Mouse (Mus musculus): ENCODE measurements around the gene Fam47e. TPM values are rescaled to one million over a fixed set of nuclear protein-coding genes. Genes with fewer than 3 reads are reported as not detected.
A peak's percentile ranks its signal among the peaks of the same experiment; 100 is the strongest.

Gene Fam47e
- polyA plus RNA-seq, 1 experiment from 2014 or later = not detected

GRCm38 (mm10) chr5:92571232-92571631 is 16.4 kb downstream of the Fam47e start:
- no peak for ATAC-seq (ENCODE audit: insufficient number of reproducible peaks, low FRiP score, low TSS enrichment, low read depth)
- Histone ChIP-seq H3K9ac (ENCODE audit: low read length) (no peak overlapping the region), H3K4me3 (ENCODE audit: low read depth, low read length) (no peak overlapping the region), H3K27me3 (ENCODE audit: control insufficient read depth, insufficient read depth, low read length) (no peaks in the 10 kb centered on the region), H3K36me3 (ENCODE audit: control insufficient read depth, insufficient read depth, low read length) (no peaks in the 10 kb centered on the region), H3K4me2 (ENCODE audit: low read depth, severe bottlenecking) (no peak overlapping the region), H3K27ac (replicated peaks; ENCODE audit: low read depth, low read length) (no peak overlapping the region), H3K9me3 (ENCODE audit: control insufficient read depth, low read length) (no peaks in the 10 kb centered on the region), H3K4me1 (ENCODE audit: control insufficient read depth, insufficient read depth, low read length) (no peaks in the 10 kb centered on the region)
- 92% methylated on average over 4 of the region's 4 CpGs for WGBS
- no peak for DNase-seq (ENCODE audit: low spot score)

- Histone ChIP-seq H3K4me3 (ENCODE audit: low read depth, low read length) (no peak overlapping the region), H3K36me3 (ENCODE audit: control insufficient read depth, insufficient read depth, low read length) (no peaks in the 10 kb centered on the region), H3K27me3 (ENCODE audit: control insufficient read depth, insufficient read depth, low read length) (no peaks in the 10 kb centered on the region), H3K4me1 (ENCODE audit: control insufficient read depth, insufficient read depth, low read length) (no peaks in the 10 kb centered on the region), H3K9ac (ENCODE audit: low read length) (no peak overlapping the region), H3K27ac (replicated peaks; ENCODE audit: low read depth, low read length) (no peak overlapping the region), H3K9me3 (ENCODE audit: control insufficient read depth, low read length) (no peaks in the 10 kb centered on the region), H3K4me2 (ENCODE audit: low read depth, severe bottlenecking) (no peak overlapping the region)
- WGBS = 89% methylated on average over 14 of the region's 14 CpGs
- DNase-seq (ENCODE audit: low spot score) (no peak), ATAC-seq (ENCODE audit: insufficient number of reproducible peaks, low FRiP score, low TSS enrichment, low read depth) (no peak)
These were observed 24.7 kb downstream of the Fam47e start for GRCm38 (mm10) chr5:92579559-92579958.

- Histone ChIP-seq H3K4me3 (ENCODE audit: low read depth, low read length) (no peak overlapping the region), H3K4me1 (ENCODE audit: control insufficient read depth, insufficient read depth, low read length) (no peaks in the 10 kb centered on the region), H3K36me3 (ENCODE audit: control insufficient read depth, insufficient read depth, low read length) (no peaks in the 10 kb centered on the region), H3K4me2 (ENCODE audit: low read depth, severe bottlenecking) (no peak overlapping the region), H3K27ac (replicated peaks; ENCODE audit: low read depth, low read length) (no peak overlapping the region), H3K9ac (ENCODE audit: low read length) (no peak overlapping the region), H3K27me3 (ENCODE audit: control insufficient read depth, insufficient read depth, low read length) (no peaks in the 10 kb centered on the region), H3K9me3 (ENCODE audit: control insufficient read depth, low read length) (no peaks in the 10 kb centered on the region)
- DNase-seq (ENCODE audit: low spot score) = no peak
- 54% methylated on average over 10 of the region's 10 CpGs for WGBS
- ATAC-seq (ENCODE audit: insufficient number of reproducible peaks, low FRiP score, low TSS enrichment, low read depth) = no peak
These were observed 31.1 kb downstream of the Fam47e start for GRCm38 (mm10) chr5:92585932-92586331.

DNA sequence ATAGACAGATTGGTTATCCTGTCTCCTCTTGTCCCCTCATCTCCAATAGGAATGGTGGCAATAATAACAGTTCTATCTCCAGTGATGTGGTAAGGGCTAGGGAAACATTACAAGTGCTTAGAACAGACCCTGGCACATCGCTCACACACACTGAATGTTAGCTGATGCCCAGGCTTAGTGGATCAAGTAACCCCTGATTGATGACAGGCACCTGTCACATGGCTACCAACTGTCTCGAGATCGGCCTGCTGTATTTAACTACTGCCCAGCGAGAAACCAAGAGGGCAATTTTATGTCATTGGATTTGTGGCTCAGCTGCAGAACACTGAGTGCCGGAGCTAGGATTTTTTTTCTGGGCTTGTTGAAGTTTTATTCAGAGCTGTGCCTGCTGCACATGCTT is 40.2 kb downstream of the Fam47e start:
- WGBS = 75% methylated on average over 5 of the region's 5 CpGs
- H3K9me3 ChIP-seq (ENCODE audit: control insufficient read depth, low read length) = no peaks in the 10 kb centered on the region
- no peak overlapping the region for H3K9ac ChIP-seq (ENCODE audit: low read length)
- H3K27ac ChIP-seq (replicated peaks; ENCODE audit: low read depth, low read length) = no peak overlapping the region
- H3K4me1 ChIP-seq (ENCODE audit: control insufficient read depth, insufficient read depth, low read length) = no peaks in the 10 kb centered on the region
- no peak overlapping the region for H3K4me3 ChIP-seq (ENCODE audit: low read depth, low read length)
- DNase-seq (ENCODE audit: low spot score) = no peak
- H3K27me3 ChIP-seq (ENCODE audit: control insufficient read depth, insufficient read depth, low read length) = no peaks in the 10 kb centered on the region
- no peak for ATAC-seq (ENCODE audit: insufficient number of reproducible peaks, low FRiP score, low TSS enrichment, low read depth)
- no peaks in the 10 kb centered on the region for H3K36me3 ChIP-seq (ENCODE audit: control insufficient read depth, insufficient read depth, low read length)
- H3K4me2 ChIP-seq (ENCODE audit: low read depth, severe bottlenecking) = no peak overlapping the region

DNA sequence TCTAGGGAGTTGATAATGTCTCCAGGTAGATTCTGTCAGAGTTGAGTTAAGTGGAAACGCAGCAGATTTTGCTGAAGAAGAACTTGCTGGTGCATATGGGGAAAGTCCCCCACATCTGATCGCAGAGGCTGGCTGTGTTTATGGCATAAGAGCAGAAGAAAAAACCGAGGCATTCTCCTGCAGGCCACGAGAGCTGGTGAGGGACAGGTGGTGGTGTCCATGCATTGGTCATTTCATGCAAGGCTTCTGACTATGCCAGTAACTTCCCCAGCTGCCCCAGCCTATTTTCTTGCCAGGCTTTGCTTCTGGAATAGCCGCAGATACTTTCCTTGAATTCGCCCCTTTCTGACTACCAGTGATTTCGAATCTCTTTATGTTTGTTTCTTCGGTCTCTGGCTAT is 42.0 kb downstream of the Fam47e start:
- Histone ChIP-seq H3K4me2 (ENCODE audit: low read depth, severe bottlenecking) (no peak overlapping the region), H3K4me3 (ENCODE audit: low read depth, low read length) (no peak overlapping the region), H3K27ac (replicated peaks; ENCODE audit: low read depth, low read length) (no peak overlapping the region), H3K9me3 (ENCODE audit: control insufficient read depth, low read length) (no peaks in the 10 kb centered on the region), H3K27me3 (ENCODE audit: control insufficient read depth, insufficient read depth, low read length) (no peaks in the 10 kb centered on the region), H3K36me3 (ENCODE audit: control insufficient read depth, insufficient read depth, low read length) (no peaks in the 10 kb centered on the region), H3K4me1 (ENCODE audit: control insufficient read depth, insufficient read depth, low read length) (no peaks in the 10 kb centered on the region), H3K9ac (ENCODE audit: low read length) (no peak overlapping the region)
- ATAC-seq (ENCODE audit: insufficient number of reproducible peaks, low FRiP score, low TSS enrichment, low read depth) (no peak), DNase-seq (ENCODE audit: low spot score) (no peak)
- 89% methylated on average over 8 of the region's 8 CpGs for WGBS

GRCm38 (mm10) chr5:92599030-92599429 is 44.2 kb downstream of the Fam47e start:
- Histone ChIP-seq H3K9ac (ENCODE audit: low read length) (no peak overlapping the region), H3K9me3 (ENCODE audit: control insufficient read depth, low read length) (no peaks in the 10 kb centered on the region), H3K36me3 (ENCODE audit: control insufficient read depth, insufficient read depth, low read length) (no peaks in the 10 kb centered on the region), H3K4me3 (ENCODE audit: low read depth, low read length) (no peak overlapping the region), H3K27ac (replicated peaks; ENCODE audit: low read depth, low read length) (no peak overlapping the region), H3K4me2 (ENCODE audit: low read depth, severe bottlenecking) (no peak overlapping the region), H3K4me1 (ENCODE audit: control insufficient read depth, insufficient read depth, low read length) (no peaks in the 10 kb centered on the region), H3K27me3 (ENCODE audit: control insufficient read depth, insufficient read depth, low read length) (no peaks in the 10 kb centered on the region)
- no peak for ATAC-seq (ENCODE audit: insufficient number of reproducible peaks, low FRiP score, low TSS enrichment, low read depth)
- 80% methylated on average over 10 of the region's 10 CpGs for WGBS
- no peak for DNase-seq (ENCODE audit: low spot score)

DNA sequence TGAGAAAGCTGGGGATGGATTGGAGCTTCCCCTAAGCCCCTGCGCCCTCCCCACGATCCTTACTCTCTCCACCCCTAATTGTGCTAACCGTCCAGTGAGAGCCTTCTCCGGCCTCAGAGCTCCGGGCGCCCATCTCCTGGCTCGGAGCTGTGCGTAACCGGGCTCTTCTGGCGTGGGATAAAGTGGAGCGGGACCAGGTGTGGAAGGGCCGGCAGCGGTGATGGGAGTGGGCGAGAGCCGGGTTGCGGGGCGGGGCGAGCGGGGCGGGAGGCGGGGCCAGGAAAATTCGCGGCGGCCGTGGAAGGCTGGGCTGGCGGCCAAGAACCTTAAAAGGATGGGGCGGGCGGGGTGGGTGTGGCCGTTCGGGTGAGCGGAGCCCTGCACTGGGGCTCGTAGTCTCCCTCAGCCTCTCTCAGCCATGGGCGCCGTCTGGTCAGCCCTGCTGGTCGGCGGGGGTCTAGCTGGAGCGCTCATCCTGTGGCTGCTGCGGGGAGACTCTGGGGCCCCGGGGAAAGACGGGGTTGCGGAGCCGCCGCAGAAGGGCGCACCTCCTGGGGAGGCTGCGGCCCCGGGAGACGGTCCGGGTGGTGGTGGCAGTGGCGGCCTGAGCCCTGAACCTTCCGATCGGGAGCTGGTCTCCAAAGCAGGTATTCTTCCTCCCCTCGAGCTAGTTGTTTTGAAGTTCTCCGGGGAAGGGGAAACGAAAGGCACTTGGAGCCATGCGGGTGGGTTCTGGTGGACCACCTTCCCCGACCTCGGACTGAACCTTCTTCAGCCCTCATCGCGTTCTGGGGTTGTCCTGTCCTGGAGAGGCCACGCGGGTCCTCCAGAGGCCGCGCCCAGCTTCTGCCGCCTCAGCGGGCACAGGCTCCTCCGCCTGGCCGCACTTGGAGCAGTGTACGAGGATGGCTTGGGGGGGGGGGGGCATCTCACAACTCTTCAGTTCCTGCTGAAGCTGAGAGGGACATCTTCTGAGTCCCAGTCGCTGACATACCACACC is 48.1 kb downstream of the Fam47e start, which contains the start of gene Stbd1:
TSS of gene Stbd1 (plus strand) at position 351 of the 1,000 bp plus-strand sequence.
- peak within 1 kb of the TSS; percentile 63 for H3K9ac ChIP-seq (ENCODE audit: low read length)
- DNase-seq (ENCODE audit: low spot score) = peak; percentile 86
- H3K9me3 ChIP-seq (ENCODE audit: control insufficient read depth, low read length) = no peaks in the 10 kb centered on the region
- no peak within 1 kb of the TSS for H3K27ac ChIP-seq (replicated peaks; ENCODE audit: low read depth, low read length)
- WGBS = under 1% methylated on average over 63 of the region's 69 CpGs
- no peaks in the 10 kb centered on the region for H3K4me1 ChIP-seq (ENCODE audit: control insufficient read depth, insufficient read depth, low read length)
- no peaks in the 10 kb centered on the region for H3K36me3 ChIP-seq (ENCODE audit: control insufficient read depth, insufficient read depth, low read length)
- H3K4me3 ChIP-seq (ENCODE audit: low read depth, low read length) = peak within 1 kb of the TSS; percentile 64
- no peaks in the 10 kb centered on the region for H3K27me3 ChIP-seq (ENCODE audit: control insufficient read depth, insufficient read depth, low read length)
- H3K4me2 ChIP-seq (ENCODE audit: low read depth, severe bottlenecking) = peak within 1 kb of the TSS; percentile 89
- ATAC-seq (ENCODE audit: insufficient number of reproducible peaks, low FRiP score, low TSS enrichment, low read depth) = peak; percentile 91

DNA sequence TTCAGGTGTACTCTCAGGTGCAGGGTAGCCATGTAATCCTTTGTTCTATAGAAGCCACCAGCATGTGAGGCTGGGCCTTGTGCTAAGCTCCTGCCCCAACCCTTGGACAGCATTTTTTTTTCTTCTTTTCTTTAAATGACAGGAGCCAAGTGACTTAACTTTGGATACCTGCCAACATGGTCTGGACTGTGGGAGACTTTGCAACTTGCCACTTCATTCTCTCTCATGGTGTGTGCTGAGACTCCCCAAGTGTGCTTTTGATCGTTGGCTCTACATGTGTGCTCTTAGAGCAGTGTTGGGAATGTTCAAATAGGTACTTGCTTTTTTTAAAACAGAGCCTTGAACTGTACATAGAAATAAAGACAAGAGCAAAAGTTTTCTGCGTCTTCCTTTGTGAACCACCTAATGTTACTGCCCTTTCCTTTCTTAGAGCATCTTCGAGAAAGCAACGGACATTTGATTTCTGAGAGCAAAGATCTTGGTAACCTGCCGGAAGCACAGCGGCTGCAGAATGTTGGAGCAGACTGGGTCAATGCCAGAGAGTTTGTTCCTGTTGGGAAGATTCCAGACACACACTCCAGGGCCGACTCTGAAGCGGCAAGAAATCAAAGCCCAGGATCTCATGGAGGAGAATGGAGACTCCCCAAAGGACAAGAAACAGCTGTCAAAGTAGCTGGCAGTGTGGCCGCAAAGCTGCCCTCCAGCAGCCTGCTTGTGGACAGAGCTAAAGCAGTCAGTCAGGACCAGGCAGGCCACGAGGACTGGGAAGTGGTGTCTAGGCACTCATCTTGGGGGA is 49.8 kb downstream of the Fam47e start:
- Histone ChIP-seq H3K4me3 (ENCODE audit: low read depth, low read length) (no peak overlapping the region), H3K27ac (replicated peaks; ENCODE audit: low read depth, low read length) (no peak overlapping the region), H3K4me2 (ENCODE audit: low read depth, severe bottlenecking) (no peak overlapping the region), H3K9ac (ENCODE audit: low read length) (no peak overlapping the region), H3K9me3 (ENCODE audit: control insufficient read depth, low read length) (no peaks in the 10 kb centered on the region), H3K4me1 (ENCODE audit: control insufficient read depth, insufficient read depth, low read length) (no peaks in the 10 kb centered on the region), H3K36me3 (ENCODE audit: control insufficient read depth, insufficient read depth, low read length) (no peaks in the 10 kb centered on the region), H3K27me3 (ENCODE audit: control insufficient read depth, insufficient read depth, low read length) (no peaks in the 10 kb centered on the region)
- 83% methylated on average over 10 of the region's 10 CpGs for WGBS
- no peak for ATAC-seq (ENCODE audit: insufficient number of reproducible peaks, low FRiP score, low TSS enrichment, low read depth)
- no peak for DNase-seq (ENCODE audit: low spot score)

Data from limb, embryonic 11.5 days (tissue).